Mouse (Mus musculus): ENCODE measurements around the gene Rapgef1. TPM values are rescaled to one million over a fixed set of nuclear protein-coding genes. Genes with fewer than 3 reads are reported as not detected.

Rapgef1 gene
- total and polyA plus RNA-seq, 3 experiments = 24.3 to 43.3 (median 42.0) TPM

- DNase-seq (ENCODE audit: low spot score) (no peak), ATAC-seq (ENCODE audit: extremely low read depth, insufficient number of reproducible peaks, low FRiP score, poor library complexity, severe bottlenecking) (no peak)
- Histone ChIP-seq H3K27me3 (ENCODE audit: insufficient read depth, low read length) (no peaks in the 10 kb centered on the region), H3K4me3 (ENCODE audit: low read depth, low read length) (no peak overlapping the region), H3K36me3 (replicated peaks) (peaks cover 94% of the 10 kb centered on the region), H3K9me3 (replicated peaks) (no peaks in the 10 kb centered on the region), H3K4me1 (ENCODE audit: insufficient read depth, low read depth, low read length) (no peaks in the 10 kb centered on the region)
- TF ChIP-seq POLR2AphosphoS5 (IDR thresholded peaks at IDR 0.05; ENCODE audit: insufficient replicate concordance, low read depth, low read length) (no peak), TAL1 (conservative IDR thresholded peaks at IDR 0.05; ENCODE audit: low read depth, low read length) (no peak), GATA2 (IDR thresholded peaks at IDR 0.05; ENCODE audit: borderline replicate concordance, low read depth, low read length) (no peak), GATA1 (IDR thresholded peaks at IDR 0.05; ENCODE audit: borderline replicate concordance, low read length) (no peak), CTCF (IDR thresholded peaks at IDR 0.05; ENCODE audit: low read depth, low read length) (no peak)
Observed at GRCm38 (mm10) chr2:29689495-29689894, 70.0 kb downstream of the Rapgef1 start.

- ATAC-seq (ENCODE audit: extremely low read depth, insufficient number of reproducible peaks, low FRiP score, poor library complexity, severe bottlenecking) (no peak), DNase-seq (ENCODE audit: low spot score) (no peak)
- H3K4me3 ChIP-seq (ENCODE audit: low read depth, low read length) = no peak overlapping the region
- no peaks in the 10 kb centered on the region for H3K9me3 ChIP-seq (replicated peaks)
- no peaks in the 10 kb centered on the region for H3K4me1 ChIP-seq (ENCODE audit: insufficient read depth, low read depth, low read length)
- H3K27me3 ChIP-seq (ENCODE audit: insufficient read depth, low read length) = no peaks in the 10 kb centered on the region
- peaks cover 95% of the 10 kb centered on the region for H3K36me3 ChIP-seq (replicated peaks)
- TF ChIP-seq POLR2AphosphoS5 (IDR thresholded peaks at IDR 0.05; ENCODE audit: insufficient replicate concordance, low read depth, low read length) (no peak), GATA2 (IDR thresholded peaks at IDR 0.05; ENCODE audit: borderline replicate concordance, low read depth, low read length) (no peak), CTCF (IDR thresholded peaks at IDR 0.05; ENCODE audit: low read depth, low read length) (no peak), TAL1 (conservative IDR thresholded peaks at IDR 0.05; ENCODE audit: low read depth, low read length) (no peak), GATA1 (IDR thresholded peaks at IDR 0.05; ENCODE audit: borderline replicate concordance, low read length) (no peak)
Observed at GRCm38 (mm10) chr2:29691068-29691467, 71.5 kb downstream of the Rapgef1 start.

GRCm38 (mm10) chr2:29691507-29691906 lies 72.0 kb downstream of the Rapgef1 start:
- H3K36me3 ChIP-seq (replicated peaks) = peaks cover 95% of the 10 kb centered on the region
- TF ChIP-seq GATA2 (IDR thresholded peaks at IDR 0.05; ENCODE audit: borderline replicate concordance, low read depth, low read length) (no peak), TAL1 (conservative IDR thresholded peaks at IDR 0.05; ENCODE audit: low read depth, low read length) (no peak), GATA1 (IDR thresholded peaks at IDR 0.05; ENCODE audit: borderline replicate concordance, low read length) (no peak), CTCF (IDR thresholded peaks at IDR 0.05; ENCODE audit: low read depth, low read length) (no peak), POLR2AphosphoS5 (IDR thresholded peaks at IDR 0.05; ENCODE audit: insufficient replicate concordance, low read depth, low read length) (no peak)
- DNase-seq (ENCODE audit: low spot score) = no peak

GRCm38 (mm10) chr2:29692192-29692591 lies 72.7 kb downstream of the Rapgef1 start:
- Histone ChIP-seq H3K27me3 (ENCODE audit: insufficient read depth, low read length) (no peaks in the 10 kb centered on the region), H3K9me3 (replicated peaks) (no peaks in the 10 kb centered on the region), H3K4me1 (ENCODE audit: insufficient read depth, low read depth, low read length) (no peaks in the 10 kb centered on the region), H3K4me3 (ENCODE audit: low read depth, low read length) (no peak overlapping the region), H3K36me3 (replicated peaks) (peaks cover 95% of the 10 kb centered on the region)
- DNase-seq (ENCODE audit: low spot score) (no peak), ATAC-seq (ENCODE audit: extremely low read depth, insufficient number of reproducible peaks, low FRiP score, poor library complexity, severe bottlenecking) (no peak)
- TF ChIP-seq TAL1 (conservative IDR thresholded peaks at IDR 0.05; ENCODE audit: low read depth, low read length) (no peak), GATA2 (IDR thresholded peaks at IDR 0.05; ENCODE audit: borderline replicate concordance, low read depth, low read length) (no peak), POLR2AphosphoS5 (IDR thresholded peaks at IDR 0.05; ENCODE audit: insufficient replicate concordance, low read depth, low read length) (no peak), GATA1 (IDR thresholded peaks at IDR 0.05; ENCODE audit: borderline replicate concordance, low read length) (no peak), CTCF (IDR thresholded peaks at IDR 0.05; ENCODE audit: low read depth, low read length) (no peak)

More at GRCm38 (mm10) chr2:29691507-29691906, 72.0 kb downstream of the Rapgef1 start:
- Histone ChIP-seq H3K9me3 (replicated peaks) (no peaks in the 10 kb centered on the region), H3K4me1 (ENCODE audit: insufficient read depth, low read depth, low read length) (no peaks in the 10 kb centered on the region), H3K4me3 (ENCODE audit: low read depth, low read length) (no peak overlapping the region), H3K27me3 (ENCODE audit: insufficient read depth, low read length) (no peaks in the 10 kb centered on the region)
- no peak for ATAC-seq (ENCODE audit: extremely low read depth, insufficient number of reproducible peaks, low FRiP score, poor library complexity, severe bottlenecking)

- Histone ChIP-seq H3K36me3 (replicated peaks) (peaks cover 97% of the 10 kb centered on the region), H3K4me3 (ENCODE audit: low read depth, low read length) (no peak overlapping the region), H3K27me3 (ENCODE audit: insufficient read depth, low read length) (no peaks in the 10 kb centered on the region), H3K9me3 (replicated peaks) (no peaks in the 10 kb centered on the region), H3K4me1 (ENCODE audit: insufficient read depth, low read depth, low read length) (no peaks in the 10 kb centered on the region)
- TF ChIP-seq POLR2AphosphoS5 (IDR thresholded peaks at IDR 0.05; ENCODE audit: insufficient replicate concordance, low read depth, low read length) (no peak), GATA2 (IDR thresholded peaks at IDR 0.05; ENCODE audit: borderline replicate concordance, low read depth, low read length) (no peak), CTCF (IDR thresholded peaks at IDR 0.05; ENCODE audit: low read depth, low read length) (no peak), TAL1 (conservative IDR thresholded peaks at IDR 0.05; ENCODE audit: low read depth, low read length) (no peak)
- ATAC-seq (ENCODE audit: extremely low read depth, insufficient number of reproducible peaks, low FRiP score, poor library complexity, severe bottlenecking) (no peak), DNase-seq (ENCODE audit: low spot score) (no peak)
Observed at GRCm38 (mm10) chr2:29696207-29696800, 76.8 kb downstream of the Rapgef1 start.

- Histone ChIP-seq H3K9me3 (replicated peaks) (no peaks in the 10 kb centered on the region), H3K4me3 (ENCODE audit: low read depth, low read length) (no peak overlapping the region), H3K36me3 (replicated peaks) (peaks cover 97% of the 10 kb centered on the region), H3K27me3 (ENCODE audit: insufficient read depth, low read length) (no peaks in the 10 kb centered on the region), H3K4me1 (ENCODE audit: insufficient read depth, low read depth, low read length) (no peaks in the 10 kb centered on the region)
- TF ChIP-seq CTCF (IDR thresholded peaks at IDR 0.05; ENCODE audit: low read depth, low read length) (no peak), TAL1 (conservative IDR thresholded peaks at IDR 0.05; ENCODE audit: low read depth, low read length) (no peak), POLR2AphosphoS5 (IDR thresholded peaks at IDR 0.05; ENCODE audit: insufficient replicate concordance, low read depth, low read length) (no peak), GATA1 (IDR thresholded peaks at IDR 0.05; ENCODE audit: borderline replicate concordance, low read length) (no peak), GATA2 (IDR thresholded peaks at IDR 0.05; ENCODE audit: borderline replicate concordance, low read depth, low read length) (no peak)
- DNase-seq (ENCODE audit: low spot score) = no peak
- no peak for ATAC-seq (ENCODE audit: extremely low read depth, insufficient number of reproducible peaks, low FRiP score, poor library complexity, severe bottlenecking)
Observed at GRCm38 (mm10) chr2:29698421-29699290, 79.1 kb downstream of the Rapgef1 start.

Data from G1E (cell line).